Mouse (Mus musculus) forebrain, embryonic 15.5 days (tissue): ENCODE results near the gene Ddx27. TPM values are rescaled to one million over a fixed set of nuclear protein-coding genes. Genes with fewer than 3 reads are reported as not detected.

Experiments
- ATAC-seq: fragments of 200-750 bp; cut with Nextera tagmentation; replicated peaks from 2 replicates; pipeline ENCODE4 v1.8.0; 2017; ENCODE audit warnings: mild to moderate bottlenecking, moderate TSS enrichment, moderate library complexity
- H3K27ac ChIP-seq: fragments of 300-500 bp; sonication (generic); replicated peaks from 2 replicates; pipeline ENCODE4 v1.5.1; 2015; ENCODE audit warnings: mild to moderate bottlenecking, inconsistent platforms
- H3K27me3 ChIP-seq: fragments of 300-500 bp; sonication (generic); 2 replicates; pipeline ENCODE4 v1.6.1; 2015; ENCODE audit warnings: inconsistent platforms
- H3K36me3 ChIP-seq: fragments of 300-500 bp; sonication (generic); 2 replicates; pipeline ENCODE4 v1.6.1; 2015; ENCODE audit warnings: mild to moderate bottlenecking, inconsistent platforms
- H3K4me1 ChIP-seq: fragments of 300-500 bp; sonication (generic); 2 replicates; pipeline ENCODE4 v1.6.1; 2015; ENCODE audit warnings: inconsistent platforms
- H3K4me2 ChIP-seq: fragments of 300-500 bp; sonication (generic); replicated peaks from 2 replicates; pipeline ENCODE4 v1.6.1; 2015; ENCODE audit warnings: mild to moderate bottlenecking, inconsistent platforms
- H3K4me3 ChIP-seq: fragments of 300-500 bp; sonication (generic); 2 replicates; pipeline ENCODE4 v1.5.1; 2015; ENCODE audit warnings: mild to moderate bottlenecking, inconsistent platforms
- H3K9ac ChIP-seq: fragments of 300-500 bp; sonication (generic); replicated peaks from 2 replicates; pipeline ENCODE4 v1.6.1; 2015; ENCODE audit warnings: mild to moderate bottlenecking, inconsistent platforms
- H3K9me3 ChIP-seq: fragments of 300-500 bp; sonication (generic); 2 replicates; pipeline ENCODE4 v1.6.1; 2016; ENCODE audit warnings: inconsistent platforms
- WGBS: fragments of 180-500 bp; shearing (Covaris S2); methylation state at CpG from one replicate; pipeline ENCODE4 v1.1.7; 2015; ENCODE audit warnings: mixed read lengths; 5-methylcytosine and 5-hydroxymethylcytosine counted together
- polyA plus RNA-seq: library from polyadenylated mRNA; unstranded; fragments of >200 nt; fragmentation: Nextera tagmentation; extraction: Ambion mirVana; gene quantifications from 2 replicates; pipeline ENCODE4 v1.2.1, GENCODE M21; 2015

The Ddx27 gene
- polyA plus RNA-seq, 1 experiment from 2014 or later, result 41.3 TPM

DNA sequence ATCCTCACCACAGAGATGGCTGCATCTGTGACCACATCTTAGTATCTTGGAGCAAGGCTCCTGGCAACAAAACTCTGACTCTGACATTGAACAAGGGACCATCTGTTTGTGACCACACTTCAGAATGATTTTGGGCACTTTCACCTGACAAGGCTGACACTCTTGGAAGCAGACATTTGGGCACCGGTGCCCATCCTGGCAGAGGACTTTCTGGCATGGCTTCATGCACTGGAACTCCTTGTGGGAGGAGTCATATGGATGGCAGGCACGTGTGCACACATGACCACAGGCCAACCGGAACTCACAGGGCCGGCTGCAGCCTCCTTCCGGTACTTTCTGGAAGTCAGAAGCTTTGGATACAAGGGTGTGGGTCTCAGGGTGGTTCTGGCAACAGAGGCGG is 23.3 kb downstream of the Ddx27 start:
- no peak for ATAC-seq
- Histone ChIP-seq H3K4me1 (no peaks in the 10 kb centered on the region), H3K27me3 (no peaks in the 10 kb centered on the region), H3K9ac (no peak overlapping the region), H3K4me3 (no peak overlapping the region), H3K27ac (no peak overlapping the region), H3K36me3 (peaks cover 99% of the 10 kb centered on the region), H3K9me3 (no peaks in the 10 kb centered on the region), H3K4me2 (no peak overlapping the region)
- 87% methylated on average over 6 of the region's 6 CpGs for WGBS

DNA sequence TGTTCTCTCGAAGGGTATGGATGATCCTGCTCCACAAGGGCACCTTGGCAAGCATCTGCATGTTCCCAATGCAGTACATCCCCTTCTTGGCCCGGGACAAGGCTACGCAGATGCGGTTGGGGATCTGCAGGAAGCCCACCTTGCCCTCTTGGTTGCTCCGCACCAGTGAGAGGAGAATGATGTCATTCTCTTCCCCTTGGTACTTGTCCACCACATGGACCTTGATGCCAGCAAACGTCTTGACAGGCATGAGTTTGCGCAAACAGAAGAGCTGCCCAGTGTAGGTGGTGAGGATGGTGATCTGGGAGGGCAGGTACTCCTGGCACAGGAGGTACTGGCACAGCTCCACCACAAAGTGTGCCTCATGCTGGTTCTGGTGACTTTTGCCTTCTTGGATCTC is 23.7 kb downstream of the Ddx27 start:
- no peak for ATAC-seq
- H3K36me3 ChIP-seq, result peaks cover 98% of the 10 kb centered on the region
- no peak overlapping the region for H3K9ac ChIP-seq
- H3K27me3 ChIP-seq, result no peaks in the 10 kb centered on the region
- no peaks in the 10 kb centered on the region for H3K9me3 ChIP-seq
- no peak overlapping the region for H3K4me3 ChIP-seq
- H3K4me1 ChIP-seq, result no peaks in the 10 kb centered on the region
- WGBS, result 93% methylated on average over 7 of the region's 7 CpGs
- H3K4me2 ChIP-seq, result no peak overlapping the region
- H3K27ac ChIP-seq, result no peak overlapping the region

DNA sequence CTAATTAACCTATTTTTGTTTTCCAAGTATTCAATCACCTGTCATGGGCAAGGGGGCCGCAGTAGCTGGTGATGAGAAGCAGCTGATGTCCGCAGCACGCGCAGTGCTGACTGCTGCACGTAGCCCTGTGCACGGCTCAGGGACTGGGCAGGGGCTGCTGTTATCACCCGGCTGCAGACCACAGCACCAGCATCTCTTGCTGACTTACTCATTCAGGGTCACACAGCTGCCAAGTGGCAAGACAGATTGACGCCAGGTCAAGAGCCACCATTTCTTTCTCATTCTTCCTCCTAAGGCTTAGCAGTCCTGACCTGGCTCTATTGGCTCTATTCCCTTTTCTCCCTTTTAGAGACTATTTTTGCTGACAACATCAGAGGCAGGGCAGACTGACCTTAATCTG is 24.4 kb downstream of the Ddx27 start:
- Histone ChIP-seq H3K27ac (no peak overlapping the region), H3K4me1 (no peaks in the 10 kb centered on the region), H3K36me3 (peaks cover 98% of the 10 kb centered on the region), H3K4me3 (no peak overlapping the region), H3K9ac (no peak overlapping the region), H3K27me3 (no peaks in the 10 kb centered on the region), H3K4me2 (no peak overlapping the region), H3K9me3 (no peaks in the 10 kb centered on the region)
- WGBS, result 94% methylated on average over 8 of the region's 8 CpGs
- ATAC-seq, result no peak

DNA sequence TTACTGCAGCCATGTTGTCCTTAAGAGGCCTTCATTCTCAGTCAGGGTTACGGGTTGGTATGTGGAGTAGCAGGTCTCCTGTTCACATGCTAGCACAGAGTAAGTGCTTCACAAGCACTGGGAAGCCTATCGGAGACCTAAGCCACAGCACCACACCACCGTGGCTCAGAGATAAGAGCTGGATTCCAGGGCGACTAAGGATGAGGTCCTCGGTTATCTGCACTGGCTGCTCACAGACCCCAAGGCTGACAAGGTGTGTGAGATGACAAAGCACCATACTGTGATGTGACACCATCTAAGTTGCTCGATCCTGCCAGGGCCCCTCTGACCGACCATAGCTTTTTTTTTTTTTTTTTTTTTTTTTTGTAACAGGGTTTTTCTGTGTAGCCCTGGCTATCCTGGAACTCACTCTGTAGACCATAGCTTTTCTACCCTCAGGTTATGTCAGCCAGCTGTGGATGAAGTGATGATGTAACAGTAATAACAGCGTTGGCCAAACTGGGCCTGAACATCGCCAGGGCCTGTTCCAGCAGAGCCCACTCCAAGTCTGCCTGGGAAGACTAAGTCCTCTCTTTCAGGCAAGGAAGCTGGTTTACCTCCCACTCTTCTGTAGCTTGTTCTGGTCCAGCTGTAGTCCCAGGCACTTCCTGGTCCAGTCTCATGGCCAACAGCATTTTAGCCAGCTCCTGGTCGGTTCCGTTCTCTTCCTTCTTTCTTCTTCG is 28.6 kb downstream of the Ddx27 start:
- H3K9ac ChIP-seq, result no peak overlapping the region
- H3K9me3 ChIP-seq, result no peaks in the 10 kb centered on the region
- 94% methylated on average over 12 of the region's 12 CpGs for WGBS

DNA sequence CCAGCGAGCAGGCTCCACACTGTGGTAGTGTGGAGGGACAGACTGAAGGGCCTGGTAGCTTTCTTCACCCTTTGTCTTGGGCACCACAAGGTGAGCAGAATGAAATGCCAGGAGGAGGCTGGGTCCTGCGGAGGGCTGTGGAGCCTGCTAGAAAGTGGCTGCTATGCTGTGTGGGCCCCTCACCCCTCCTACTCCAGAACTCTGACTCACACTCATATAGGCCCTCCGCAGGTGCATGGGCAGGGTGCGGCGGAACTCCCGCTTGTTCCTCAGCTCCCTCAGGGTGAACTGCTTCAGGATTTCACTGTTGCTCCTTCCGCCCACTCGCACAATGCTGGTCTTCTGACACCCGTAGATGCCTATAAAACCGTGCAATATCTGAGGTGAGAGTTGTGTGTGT is 33.2 kb downstream of the Ddx27 start:
- 95% methylated on average over 10 of the region's 10 CpGs for WGBS
- Histone ChIP-seq H3K27me3 (no peaks in the 10 kb centered on the region), H3K4me3 (no peak overlapping the region), H3K36me3 (peaks cover 73% of the 10 kb centered on the region), H3K4me2 (no peak overlapping the region), H3K9ac (no peak overlapping the region), H3K27ac (no peak overlapping the region), H3K9me3 (no peaks in the 10 kb centered on the region), H3K4me1 (no peaks in the 10 kb centered on the region)
- ATAC-seq, result no peak

More for the DNA sequence above, 28.6 kb downstream of the Ddx27 start:
- H3K27ac ChIP-seq, result no peak overlapping the region
- ATAC-seq, result no peak
- no peak overlapping the region for H3K4me2 ChIP-seq
- peaks cover 91% of the 10 kb centered on the region for H3K36me3 ChIP-seq
- no peaks in the 10 kb centered on the region for H3K27me3 ChIP-seq
- H3K4me1 ChIP-seq, result no peaks in the 10 kb centered on the region
- H3K4me3 ChIP-seq, result no peak overlapping the region

DNA sequence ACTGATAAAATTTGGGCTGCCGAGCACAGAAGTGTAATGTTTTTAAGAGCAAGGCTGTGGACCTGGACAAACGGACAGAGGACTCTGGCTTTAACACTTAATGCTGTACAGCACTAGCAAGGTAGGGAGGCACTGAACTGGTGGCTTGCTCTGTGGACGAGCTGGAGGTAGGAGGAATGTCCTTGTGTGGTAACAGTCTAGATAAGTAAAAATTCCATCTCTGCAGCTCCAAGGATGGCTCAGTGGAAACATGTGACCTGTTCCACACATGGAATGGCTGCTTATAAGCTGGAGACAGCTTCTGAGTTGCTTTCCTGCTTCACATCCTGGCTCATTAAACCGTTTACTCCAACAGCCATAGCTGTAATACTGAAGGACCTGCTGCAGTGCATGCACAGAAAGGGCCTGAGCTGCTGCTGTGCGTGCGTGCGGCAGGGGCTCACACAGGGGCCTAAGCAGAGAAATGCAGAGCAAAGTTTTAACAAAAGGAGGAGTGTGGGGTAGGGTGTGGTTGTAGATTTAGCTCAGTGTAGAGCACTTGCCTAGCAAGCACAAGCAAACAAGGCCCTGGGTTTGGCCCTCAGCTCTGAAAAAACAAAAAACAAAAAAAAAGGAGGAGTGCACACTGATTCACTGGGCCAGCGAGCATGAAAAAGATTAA is 33.8 kb downstream of the Ddx27 start:
- Histone ChIP-seq H3K27ac (no peak overlapping the region), H3K9me3 (no peaks in the 10 kb centered on the region), H3K4me3 (no peak overlapping the region), H3K36me3 (peaks cover 67% of the 10 kb centered on the region), H3K4me1 (peaks cover 5% of the 10 kb centered on the region; the same call in 1 of the 2 replicates), H3K9ac (no peak overlapping the region), H3K4me2 (no peak overlapping the region), H3K27me3 (no peaks in the 10 kb centered on the region)
- WGBS, result 85% methylated on average over 8 of the region's 8 CpGs
- no peak for ATAC-seq

DNA sequence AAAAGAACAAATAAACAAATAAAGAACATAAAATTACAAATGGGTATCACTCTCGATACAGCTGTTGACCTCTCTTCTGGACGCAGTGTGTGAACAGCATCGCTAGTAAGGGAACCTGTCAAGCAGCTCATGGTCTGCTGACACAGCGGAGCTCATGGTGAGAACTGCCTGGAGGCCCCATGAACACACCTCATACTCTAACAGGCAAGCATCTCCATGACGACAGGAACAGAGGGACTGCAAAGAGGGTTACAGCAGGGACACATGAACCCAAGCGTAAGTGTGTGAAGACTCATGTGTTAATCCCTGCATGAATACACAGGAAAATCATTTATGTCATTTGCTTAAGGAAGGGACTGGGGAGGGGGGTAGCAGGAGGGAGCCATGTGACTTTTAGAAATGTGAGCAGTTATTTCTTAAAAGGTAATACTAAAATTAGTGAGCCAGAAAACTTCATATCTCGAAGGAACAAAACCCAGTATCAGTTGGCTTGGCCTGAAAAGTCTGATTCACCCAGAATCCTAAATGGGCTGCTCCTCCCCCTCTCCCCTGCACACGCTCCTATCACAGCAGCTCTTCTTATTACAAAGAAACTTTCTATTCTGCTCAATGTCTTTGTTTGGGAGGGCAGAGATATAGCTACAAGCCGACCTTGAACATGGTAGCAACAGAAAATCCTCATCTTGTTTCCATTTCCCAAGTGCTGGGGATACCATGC is 38.3 kb downstream of the Ddx27 start:
- H3K4me2 ChIP-seq, result no peak overlapping the region
- 64% methylated on average over 9 of the region's 9 CpGs for WGBS
- no peaks in the 10 kb centered on the region for H3K9me3 ChIP-seq
- H3K4me1 ChIP-seq, result peaks cover 5% of the 10 kb centered on the region; the same call in 1 of the 2 replicates
- no peak overlapping the region for H3K4me3 ChIP-seq
- H3K27me3 ChIP-seq, result no peaks in the 10 kb centered on the region
- H3K36me3 ChIP-seq, result peaks cover 70% of the 10 kb centered on the region
- H3K27ac ChIP-seq, result no peak overlapping the region
- H3K9ac ChIP-seq, result 0 out of 2 replicates have a peak overlapping the region, but pooled peaks have one; percentile 10
- no peak for ATAC-seq

DNA sequence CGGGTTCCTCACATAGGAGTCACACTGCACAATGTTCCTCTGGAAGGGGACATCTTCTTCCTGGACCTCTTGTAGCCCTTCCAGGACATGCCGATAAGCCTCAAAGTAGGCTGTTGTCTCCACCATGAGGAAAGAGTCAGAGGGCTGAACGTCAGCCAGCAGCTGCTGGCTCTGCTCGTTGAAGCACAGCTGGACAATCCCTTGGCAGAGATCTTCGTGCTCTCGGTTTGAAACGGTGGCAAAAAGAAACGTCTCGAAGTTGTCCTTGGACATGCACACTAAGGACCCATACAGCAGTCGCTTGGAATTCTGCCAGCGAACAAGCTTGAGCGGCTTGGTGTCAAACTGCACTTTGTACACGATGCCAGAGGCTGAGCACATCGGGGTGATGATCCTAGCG is 40.4 kb downstream of the Ddx27 start:
- H3K4me1 ChIP-seq, result peaks cover 6% of the 10 kb centered on the region
- H3K4me2 ChIP-seq, result no peak overlapping the region
- no peak overlapping the region for H3K4me3 ChIP-seq
- no peaks in the 10 kb centered on the region for H3K9me3 ChIP-seq
- peaks cover 55% of the 10 kb centered on the region for H3K36me3 ChIP-seq
- ATAC-seq, result no peak
- H3K27me3 ChIP-seq, result no peaks in the 10 kb centered on the region
- 87% methylated on average over 15 of the region's 15 CpGs for WGBS
- no peak overlapping the region for H3K27ac ChIP-seq
- H3K9ac ChIP-seq, result no peak overlapping the region

DNA sequence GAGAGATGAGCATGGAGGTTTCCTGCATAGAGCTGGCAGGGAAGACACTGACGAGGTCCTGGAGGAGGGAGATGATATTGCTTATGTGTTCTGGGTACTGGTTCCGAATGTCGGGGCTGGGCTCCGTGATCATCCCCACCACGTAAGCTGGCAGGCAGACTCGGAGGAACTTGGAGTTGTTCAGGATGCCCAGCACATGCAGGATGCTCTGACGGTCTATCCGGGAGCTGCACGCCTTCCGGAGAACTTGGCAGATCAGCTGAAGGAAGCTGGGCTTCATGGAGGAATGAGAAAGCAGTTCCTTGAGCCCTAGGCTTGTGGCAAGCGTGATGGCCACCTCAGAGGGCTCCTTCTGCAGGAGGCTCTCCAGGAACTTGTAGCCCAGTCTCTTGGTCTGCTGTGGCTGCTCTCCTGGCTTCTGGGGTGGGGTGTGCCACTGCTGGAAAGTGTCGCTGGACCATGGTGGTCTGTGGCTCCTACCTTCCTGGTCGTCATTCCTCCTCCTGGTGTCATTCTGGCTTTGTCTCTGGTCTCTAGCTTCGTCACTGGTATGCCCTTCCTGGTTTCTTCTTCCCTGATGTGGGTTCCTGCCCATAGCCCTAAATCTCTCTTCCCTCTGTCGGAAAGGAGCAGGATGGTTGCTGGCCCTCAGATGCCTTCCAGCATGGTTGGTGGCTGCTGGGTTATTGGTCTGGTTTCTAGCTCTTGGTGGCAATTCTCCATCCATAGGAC is 41.4 kb downstream of the Ddx27 start:
- ATAC-seq, result no peak
- no peaks in the 10 kb centered on the region for H3K27me3 ChIP-seq
- H3K36me3 ChIP-seq, result peaks cover 53% of the 10 kb centered on the region
- H3K9me3 ChIP-seq, result no peaks in the 10 kb centered on the region
- H3K4me2 ChIP-seq, result no peak overlapping the region
- peaks cover 15% of the 10 kb centered on the region for H3K4me1 ChIP-seq
- WGBS, result 95% methylated on average over 15 of the region's 15 CpGs
- H3K27ac ChIP-seq, result no peak overlapping the region
- no peak overlapping the region for H3K4me3 ChIP-seq
- H3K9ac ChIP-seq, result no peak overlapping the region

DNA sequence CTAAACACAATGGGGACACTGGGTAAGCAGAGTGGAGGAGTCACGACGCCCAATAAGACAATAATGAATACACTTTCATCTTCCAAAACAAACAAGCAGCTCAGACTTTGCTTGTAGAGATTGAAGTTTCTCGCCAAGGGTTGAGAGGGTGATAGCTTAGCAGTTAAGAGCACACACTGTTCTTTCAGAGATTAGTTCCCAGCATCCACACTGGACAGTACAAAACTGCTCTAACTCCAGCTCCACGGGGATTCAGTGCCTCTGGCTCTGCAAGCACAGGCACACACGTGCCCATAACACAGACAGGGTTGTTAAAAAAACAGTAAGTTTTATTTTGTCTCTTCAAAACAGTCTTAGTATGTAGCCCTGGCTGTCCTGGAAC is 41.9 kb downstream of the Ddx27 start:
- H3K9ac ChIP-seq, result no peak overlapping the region
- no peak for ATAC-seq
- H3K4me1 ChIP-seq, result peaks cover 20% of the 10 kb centered on the region
- H3K27ac ChIP-seq, result no peak overlapping the region
- no peak overlapping the region for H3K4me3 ChIP-seq
- no peaks in the 10 kb centered on the region for H3K9me3 ChIP-seq
- peaks cover 50% of the 10 kb centered on the region for H3K36me3 ChIP-seq
- H3K4me2 ChIP-seq, result no peak overlapping the region
- H3K27me3 ChIP-seq, result no peaks in the 10 kb centered on the region
- WGBS, result 90% methylated on average over 5 of the region's 5 CpGs

DNA sequence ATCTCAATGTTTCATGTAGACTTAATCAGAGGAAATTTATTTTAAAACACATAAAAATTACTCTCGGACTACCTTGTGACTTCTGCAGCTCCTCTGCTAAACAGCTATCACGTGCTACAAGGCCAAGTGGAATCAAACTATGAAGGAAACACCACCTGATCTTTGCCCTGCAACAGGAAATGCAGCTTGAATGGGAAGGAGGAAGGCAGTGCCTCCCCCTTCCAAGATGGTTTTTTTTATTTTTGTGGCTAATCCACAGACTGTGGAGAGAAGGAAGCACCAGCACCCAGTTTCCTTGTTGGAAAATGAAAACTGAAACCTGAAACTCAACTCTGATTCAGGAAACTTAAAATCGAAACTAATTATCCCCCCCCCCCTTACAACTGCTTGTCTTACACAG is 43.2 kb downstream of the Ddx27 start:
- Histone ChIP-seq H3K27me3 (no peaks in the 10 kb centered on the region), H3K4me1 (peaks cover 21% of the 10 kb centered on the region), H3K27ac (no peak overlapping the region), H3K4me2 (no peak overlapping the region), H3K9me3 (no peaks in the 10 kb centered on the region), H3K4me3 (no peak overlapping the region), H3K9ac (no peak overlapping the region), H3K36me3 (peaks cover 43% of the 10 kb centered on the region)
- no peak for ATAC-seq
- WGBS, result 72% methylated on average over 3 of the region's 3 CpGs
